Mouse (Mus musculus): ENCODE measurements at regions not wholly inside any gene's neighbourhood (a gene's known extent, or its start where the extent isn't known, plus 50 kb on each side); places are given as distances from the start of the nearest gene placed in this dataset.
A peak's percentile ranks its signal among the peaks of the same experiment; 100 is the strongest.

GRCm38 (mm10) chr2:116942321-116942791, 63.9 kb downstream of the Tmco5 start:
- peak; percentile 30 for DNase-seq (ENCODE audit: low read depth, low spot score)

- DNase-seq (ENCODE audit: low read depth, low spot score): no peak
Measured at GRCm38 (mm10) chr2:116948538-116948937, 70.0 kb downstream of the Tmco5 start.

GRCm38 (mm10) chr2:116949741-116950140, 71.2 kb downstream of the Tmco5 start:
- no peak for DNase-seq (ENCODE audit: low read depth, low spot score)

- no peak for DNase-seq (ENCODE audit: low read depth, low spot score)
Measured at GRCm38 (mm10) chr2:116950154-116950553, 71.7 kb downstream of the Tmco5 start.

GRCm38 (mm10) chr2:116951481-116951880, 73.0 kb downstream of the Tmco5 start:
- no peak for DNase-seq (ENCODE audit: low read depth, low spot score)

GRCm38 (mm10) chr2:116954280-116954679, 75.8 kb downstream of the Tmco5 start:
- DNase-seq (ENCODE audit: low read depth, low spot score): no peak

- DNase-seq (ENCODE audit: low read depth, low spot score): no peak
Measured at GRCm38 (mm10) chr2:116954896-116955295, 76.4 kb downstream of the Tmco5 start.

- DNase-seq (ENCODE audit: low read depth, low spot score): no peak
Measured at GRCm38 (mm10) chr2:116963116-116963873, 84.8 kb downstream of the Tmco5 start.

GRCm38 (mm10) chr2:116966266-116966665, 87.8 kb downstream of the Tmco5 start:
- DNase-seq (ENCODE audit: low read depth, low spot score): no peak

- DNase-seq (ENCODE audit: low read depth, low spot score): peak; percentile 58
Measured at GRCm38 (mm10) chr2:116971666-116972613, 93.4 kb downstream of the Tmco5 start.

GRCm38 (mm10) chr2:116972614-116972985, 94.1 kb downstream of the Tmco5 start:
- DNase-seq (ENCODE audit: low read depth, low spot score): no peak

GRCm38 (mm10) chr2:116973441-116973840, 95.0 kb downstream of the Tmco5 start:
- no peak for DNase-seq (ENCODE audit: low read depth, low spot score)

GRCm38 (mm10) chr2:116974152-116974551, 95.7 kb downstream of the Tmco5 start:
- no peak for DNase-seq (ENCODE audit: low read depth, low spot score)

- no peak for DNase-seq (ENCODE audit: low read depth, low spot score)
Measured at GRCm38 (mm10) chr2:116974569-116975060, 96.1 kb downstream of the Tmco5 start.

- DNase-seq (ENCODE audit: low read depth, low spot score): no peak
Measured at GRCm38 (mm10) chr2:116975091-116975600, 96.7 kb downstream of the Tmco5 start.

- peak; percentile 53 for DNase-seq (ENCODE audit: low read depth, low spot score)
Measured at GRCm38 (mm10) chr2:116975601-116976431, 97.3 kb downstream of the Tmco5 start.

- no peak for DNase-seq (ENCODE audit: low read depth, low spot score)
Measured at GRCm38 (mm10) chr2:116976432-116976750, 97.9 kb downstream of the Tmco5 start.

- DNase-seq (ENCODE audit: low read depth, low spot score): no peak
Measured at GRCm38 (mm10) chr2:116976951-116977503, 98.5 kb downstream of the Tmco5 start.

GRCm38 (mm10) chr2:116977771-116978600, 99.5 kb downstream of the Tmco5 start:
- DNase-seq (ENCODE audit: low read depth, low spot score): no peak

- no peak for DNase-seq (ENCODE audit: low read depth, low spot score)
Measured at GRCm38 (mm10) chr2:116978809-116979208, 100.3 kb downstream of the Tmco5 start.
